Mouse (Mus musculus): ENCODE measurements around the gene Stab2. TPM values are rescaled to one million over a fixed set of nuclear protein-coding genes. Genes with fewer than 3 reads are reported as not detected.

Gene Stab2
- polyA plus RNA-seq, 1 experiment = 9.3 TPM

- no peak overlapping the region for H3K27ac ChIP-seq (ENCODE audit: control insufficient read depth, insufficient read depth, low read depth, low read length, poor library complexity)
- no peaks in the 10 kb centered on the region; the same call in 1 of the 2 replicates for H3K4me1 ChIP-seq (ENCODE audit: control insufficient read depth, insufficient read depth, low read length)
- no peak overlapping the region for H3K4me3 ChIP-seq (replicated peaks; ENCODE audit: control insufficient read depth, low read depth, low read length)
- no peak for TF ChIP-seq CTCF (IDR thresholded peaks at IDR 0.05; ENCODE audit: control insufficient read depth, insufficient read depth, low read length)
- no peak for TF ChIP-seq POLR2A (IDR thresholded peaks at IDR 0.05; ENCODE audit: borderline replicate concordance, control insufficient read depth, low read depth, low read length)
- 91% methylated on average over 7 of the region's 7 CpGs for WGBS
Observed at GRCm38 (mm10) chr10:86791507-86792184, 216.2 kb downstream of the Stab2 start.

Other genes starting within 250 kb of the Stab2 start
- not detected in 2 replicates for gene Gm49358, start 244.1 kb downstream of the Stab2 start, polyA plus RNA-seq (2011; ENCODE audit: insufficient read depth, insufficient read length, low replicate concordance, missing spikeins)
- 1.9 and 2.3 TPM in 2 replicates for gene Nt5dc3, start 229.0 kb downstream of the Stab2 start, polyA plus RNA-seq (2011; ENCODE audit: insufficient read depth, insufficient read length, low replicate concordance, missing spikeins)
- not detected in 2 replicates for gene 1700113H08Rik, start 50.0 kb upstream of the Stab2 start, polyA plus RNA-seq (2011; ENCODE audit: insufficient read depth, insufficient read length, low replicate concordance, missing spikeins)

Measured in bone marrow, adult 2 months (tissue).